Mouse (Mus musculus) ES-Bruce4 (cell line): ENCODE results near the gene Natd1.

ENCODE experiments used
- CTCF ChIP-seq: IDR thresholded peaks from one replicate; pipeline ENCODE4 v1.8.1; 2011; ENCODE audit warnings: low read depth, low read length
- EP300 ChIP-seq: IDR thresholded peaks from 2 replicates; pipeline ENCODE4 v1.6.1; 2011; ENCODE audit warnings: low read depth, low read length; ENCODE audit not compliant: insufficient read depth
- POLR2A ChIP-seq: IDR thresholded peaks from one replicate; pipeline ENCODE4 v1.8.1; 2011; ENCODE audit warnings: low read length; ENCODE audit not compliant: insufficient read depth

DNA sequence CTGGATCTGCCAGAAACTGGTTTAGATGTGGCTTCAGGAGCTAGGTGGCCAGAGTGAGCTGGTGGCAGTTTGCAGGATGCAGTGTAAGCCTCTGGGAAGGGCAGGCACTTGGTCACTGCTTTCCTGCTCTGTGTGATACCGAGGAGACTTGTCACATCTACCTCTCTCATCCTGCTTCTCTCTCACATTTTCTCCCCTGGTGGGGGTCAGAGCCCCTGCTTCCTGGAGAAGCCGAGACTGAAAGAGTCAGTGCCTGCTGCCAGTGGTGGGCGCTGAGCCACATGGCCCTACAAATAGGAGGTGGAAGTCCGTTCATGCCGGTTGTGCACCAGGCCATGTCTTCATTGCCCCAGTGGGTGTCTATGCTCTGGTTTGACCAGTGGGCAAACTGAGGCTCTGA lies 26.0 kb upstream of the Natd1 start:
- TF ChIP-seq POLR2A (no peak), CTCF (no peak), EP300 (no peak)
